Mouse (Mus musculus): ENCODE results near the gene Palm3. TPM values are rescaled to one million over a fixed set of nuclear protein-coding genes. Genes with fewer than 3 reads are reported as not detected.

The Palm3 gene
- total and polyA plus RNA-seq, 3 experiments, result 0.13 to 0.77 (median 0.16) TPM

DNA sequence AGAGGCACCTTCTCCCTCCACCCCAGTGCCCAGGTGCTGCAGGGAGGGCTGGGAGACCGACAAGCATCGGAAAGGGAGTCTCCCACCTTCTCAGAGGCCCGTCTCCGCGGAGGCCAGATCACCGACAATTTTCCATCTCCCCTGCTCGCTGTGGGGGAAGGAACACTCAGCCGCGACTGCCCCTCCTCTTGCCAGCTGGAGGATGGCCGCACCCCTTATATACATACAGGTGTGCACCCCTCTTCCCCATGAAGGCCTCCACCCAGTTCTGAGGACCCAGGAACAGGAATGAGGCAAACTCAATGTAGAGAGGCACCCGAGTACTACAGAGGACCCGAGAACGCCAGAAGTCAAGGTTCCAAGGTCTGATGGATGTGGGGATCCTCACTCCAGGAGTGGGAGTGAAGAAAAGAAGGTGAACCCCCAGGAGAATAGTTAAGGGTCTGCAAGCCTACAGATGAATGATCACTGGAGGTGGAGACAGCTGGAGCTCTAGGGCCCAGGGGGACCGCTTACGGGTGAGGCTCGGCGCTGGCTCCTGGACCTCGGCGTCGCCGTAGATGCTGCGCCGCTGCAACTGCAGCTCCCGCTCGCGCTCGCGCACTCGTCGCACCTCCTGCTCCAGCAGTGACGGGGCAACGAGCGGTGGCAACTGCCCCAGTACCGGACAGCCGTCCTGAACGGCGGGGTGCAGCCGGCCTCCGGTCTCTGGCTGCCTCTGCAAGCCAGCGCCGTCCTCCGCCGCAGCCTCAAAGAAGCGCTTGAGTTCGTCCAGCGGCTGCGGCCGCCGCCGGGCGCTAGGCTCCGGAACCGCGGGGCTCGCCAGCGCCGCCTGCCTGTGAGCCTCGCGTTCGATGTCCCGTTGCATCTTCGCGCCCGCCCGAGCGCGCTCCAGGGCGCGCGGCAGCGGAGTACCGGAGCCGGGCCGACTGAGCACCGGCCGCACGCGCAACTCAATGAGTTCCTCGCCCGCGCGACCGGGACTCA lies 10.4 kb upstream of the Palm3 start (continued):
- TF ChIP-seq EP300 (IDR thresholded peaks at IDR 0.05; ENCODE audit: low read length) (no peak), POLR2A (IDR thresholded peaks at IDR 0.05; ENCODE audit: low read depth, low read length) (no peak), ETS1 (conservative IDR thresholded peaks at IDR 0.05; ENCODE audit: low read depth, low read length) (no peak), MEF2A (IDR thresholded peaks at IDR 0.05; ENCODE audit: borderline replicate concordance, low read depth, low read length) (no peak), USF1 (IDR thresholded peaks at IDR 0.05; ENCODE audit: low read depth, low read length) (no peak), MAZ (IDR thresholded peaks at IDR 0.05; ENCODE audit: low read depth, low read length) (no peak), PAX5 (IDR thresholded peaks at IDR 0.05; ENCODE audit: low read length) (no peak), JUND (conservative IDR thresholded peaks at IDR 0.05; ENCODE audit: low read depth, low read length) (no peak), USF2 (conservative IDR thresholded peaks at IDR 0.05; ENCODE audit: low read depth, low read length) (no peak)

DNA sequence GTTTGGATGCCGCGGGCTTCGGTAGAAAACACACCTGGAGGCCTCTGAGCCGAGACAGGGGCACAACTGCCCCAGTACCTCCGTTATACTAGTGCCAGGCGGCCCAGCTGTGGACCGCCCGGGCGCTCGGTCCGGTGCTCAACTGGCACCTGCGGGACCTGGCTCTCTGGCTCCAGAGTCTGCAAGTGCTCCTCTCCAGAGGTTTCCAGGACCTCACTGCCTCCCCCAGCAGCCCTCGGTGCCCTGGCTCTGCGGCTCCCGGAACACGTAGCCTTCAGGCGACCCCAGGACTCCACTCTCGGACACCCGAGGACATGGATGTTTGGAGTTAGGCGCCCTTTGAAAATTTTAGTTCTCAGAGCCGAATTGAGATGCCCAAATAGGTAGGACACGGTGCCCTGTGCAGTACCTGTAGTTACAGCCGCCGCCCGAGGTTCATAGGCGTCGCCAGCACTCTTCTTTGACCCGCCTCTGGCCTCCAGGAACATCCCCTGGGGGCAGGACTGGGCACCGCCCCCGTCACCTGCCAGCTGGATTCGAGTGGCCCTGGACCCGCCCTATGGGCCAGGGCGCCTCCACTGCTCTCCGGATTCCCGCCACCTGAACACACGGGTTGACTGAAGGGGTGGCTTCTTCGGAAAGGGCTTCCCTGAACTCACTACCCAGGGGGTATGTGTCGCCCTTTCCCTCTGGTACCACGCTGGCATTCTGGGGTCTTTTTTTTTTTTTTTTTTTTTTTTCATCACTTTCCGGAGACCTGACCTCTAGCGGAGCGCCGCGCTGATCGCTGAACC lies 9.4 kb upstream of the Palm3 start, which contains the start of gene 2210011C24Rik:
TSS of gene 2210011C24Rik (minus strand) at position 467 of the 794 bp plus-strand sequence.
- peak within 1 kb of the TSS in 2 of 3 experiments; percentile 15 to 29 for H3K4me3 ChIP-seq (replicated peaks in 1 of 3; ENCODE audit: low read depth in 2 of 3, low read length in 2 of 3, poor library complexity in 1 of 3)
- H3K27ac ChIP-seq (ENCODE audit: insufficient read depth, low read depth), result no peak within 1 kb of the TSS
- in situ Hi-C loops (cut with MboI; ENCODE audit: low pct_ligation_motif_present, low pct_unique_long_range_greater_than_20kb, low sequenced_read_pairs), result no loop called here
- peaks cover 11% of the 10 kb centered on the region for H3K9me3 ChIP-seq (replicated peaks; ENCODE audit: low read length)
- peak; percentile 50 for TF ChIP-seq ZNF384 (IDR thresholded peaks at IDR 0.05; ENCODE audit: low read depth, low read length)
- TF ChIP-seq MAFK (IDR thresholded peaks at IDR 0.05; ENCODE audit: insufficient replicate concordance, low read length), result no peak
- TF ChIP-seq MYC (IDR thresholded peaks at IDR 0.05; ENCODE audit: low read depth, low read length), result no peak
- no peak for DNase-seq (ENCODE audit: extremely low read depth)
- H3K79me2 ChIP-seq (replicated peaks; ENCODE audit: control insufficient read depth, extremely low read depth, insufficient read depth, poor library complexity, severe bottlenecking), result no peaks in the 10 kb centered on the region
- H3K36me3 ChIP-seq (replicated peaks in 1 of 2; ENCODE audit: control insufficient read depth in 1 of 2, insufficient read depth in 1 of 2, low read length in 1 of 2), result no peaks in the 10 kb centered on the region
- peak within 1 kb of the TSS; percentile 87 for H3K4me2 ChIP-seq (ENCODE audit: insufficient read depth, low read depth, poor library complexity, severe bottlenecking)
- dilution Hi-C loops (cut with MboI; ENCODE audit: extremely low pct_ligation_motif_present, extremely low pct_unique_long_range_greater_than_20kb, low sequenced_read_pairs), result no loop called here
- no peak within 1 kb of the TSS for H3K9ac ChIP-seq (ENCODE audit: insufficient read depth, low read depth)
- peaks cover 30% of the 10 kb centered on the region for H3K27me3 ChIP-seq (replicated peaks)
- H3K4me1 ChIP-seq (ENCODE audit: control insufficient read depth in 1 of 2, insufficient read depth in 2 of 2), result peaks cover 6 to 18% of the 10 kb centered on the region in 2 experiments; a peak in 3 of 4 replicates

DNA sequence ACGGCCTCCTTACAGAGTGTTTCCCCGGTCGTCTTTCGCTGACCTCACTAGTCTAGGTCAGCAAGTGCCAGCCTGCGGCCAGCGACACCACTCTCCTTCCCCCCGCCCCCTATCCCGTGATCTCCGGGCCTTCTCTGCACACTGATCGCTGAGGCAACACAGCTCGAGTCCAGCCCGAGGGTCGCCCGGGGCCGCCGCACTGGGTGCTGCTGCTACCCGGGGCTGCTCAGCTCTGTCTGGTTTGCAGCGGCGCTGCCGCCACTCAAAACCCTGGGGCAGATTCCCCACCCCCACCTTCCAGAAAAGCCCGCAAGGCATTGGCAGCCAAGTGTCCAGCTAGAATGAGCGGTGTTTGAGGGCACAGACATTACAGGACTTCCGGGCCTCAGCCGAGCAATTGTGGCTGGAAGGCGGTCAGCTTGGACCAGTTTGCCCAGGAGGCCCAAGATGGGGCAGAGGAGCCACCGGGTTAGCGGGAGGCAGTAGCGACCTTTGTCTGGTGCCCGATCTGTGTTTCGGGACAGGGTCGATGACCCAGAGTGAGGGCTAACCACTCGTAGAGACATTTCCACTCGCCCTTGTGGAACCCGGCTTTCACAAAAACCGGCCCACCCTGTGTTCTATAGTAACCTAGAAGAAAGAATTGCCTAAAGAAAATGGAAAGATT lies 8.6 kb upstream of the Palm3 start:
- peaks cover 6 to 18% of the 10 kb centered on the region in 2 experiments; a peak in 3 of 4 replicates for H3K4me1 ChIP-seq (ENCODE audit: control insufficient read depth in 1 of 2, insufficient read depth in 2 of 2)
- no peak overlapping the region for H3K4me3 ChIP-seq (replicated peaks in 1 of 3; ENCODE audit: low read depth in 2 of 3, low read length in 2 of 3, poor library complexity in 1 of 3)
- in situ Hi-C loops (cut with MboI; ENCODE audit: low pct_ligation_motif_present, low pct_unique_long_range_greater_than_20kb, low sequenced_read_pairs), result no loop called here
- no peak overlapping the region for H3K9ac ChIP-seq (ENCODE audit: insufficient read depth, low read depth)
- dilution Hi-C loops (cut with MboI; ENCODE audit: extremely low pct_ligation_motif_present, extremely low pct_unique_long_range_greater_than_20kb, low sequenced_read_pairs), result no loop called here
- TF ChIP-seq CHD2 (IDR thresholded peaks at IDR 0.05; ENCODE audit: low read length), result no peak
- no peak for TF ChIP-seq JUN (IDR thresholded peaks at IDR 0.05; ENCODE audit: insufficient read depth, low read depth, low read length)
- no peak for TF ChIP-seq POLR2A (IDR thresholded peaks at IDR 0.05; ENCODE audit: low read depth, low read length)
- no peak for TF ChIP-seq USF1 (IDR thresholded peaks at IDR 0.05; ENCODE audit: low read depth, low read length)
- no peak for TF ChIP-seq E2F4 (IDR thresholded peaks at IDR 0.05; ENCODE audit: insufficient replicate concordance, low read depth, low read length)
- TF ChIP-seq CHD1 (IDR thresholded peaks at IDR 0.05; ENCODE audit: low read depth, low read length), result no peak
- TF ChIP-seq SMC3 (IDR thresholded peaks at IDR 0.05; ENCODE audit: low read depth, low read length), result no peak
- no peak for TF ChIP-seq NRF1 (IDR thresholded peaks at IDR 0.05; ENCODE audit: low read depth, low read length)
- no peak for TF ChIP-seq PAX5 (IDR thresholded peaks at IDR 0.05; ENCODE audit: low read length)
- no peaks in the 10 kb centered on the region for H3K79me2 ChIP-seq (replicated peaks; ENCODE audit: control insufficient read depth, extremely low read depth, insufficient read depth, poor library complexity, severe bottlenecking)
- H3K27ac ChIP-seq (ENCODE audit: insufficient read depth, low read depth), result no peak overlapping the region
- no peak for DNase-seq (ENCODE audit: extremely low read depth)
- H3K4me2 ChIP-seq (ENCODE audit: insufficient read depth, low read depth, poor library complexity, severe bottlenecking), result no peak overlapping the region
- peaks cover 32% of the 10 kb centered on the region for H3K27me3 ChIP-seq (replicated peaks)
- H3K36me3 ChIP-seq (replicated peaks in 1 of 2; ENCODE audit: control insufficient read depth in 1 of 2, insufficient read depth in 1 of 2, low read length in 1 of 2), result no peaks in the 10 kb centered on the region
- peaks cover 11% of the 10 kb centered on the region for H3K9me3 ChIP-seq (replicated peaks; ENCODE audit: low read length)
